Comparison of ENCODE assay signal across 26 mouse cellular contexts in genomic region chr15:90987714-90988250, GRCm38 (mm10).
"Had no signal": no experiment of that assay in that cellular context is flagged by ENCODE, and none has a peak within 500 bp of the region (broad histone marks: within the 10 kb centered on the region; RNA-seq: fewer than 3 reads in every experiment).

No protein-coding gene starts in this region.

- H3K9ac ChIP-seq: kidney, embryonic 15.5 days; limb, embryonic 12.5 days; limb, embryonic 15.5 days; liver, embryonic 14.5 days; liver, postnatal 0 days; lung, embryonic 14.5 days; midbrain, embryonic 13.5 days; neural tube, embryonic 13.5 days; stomach, embryonic 15.5 days had no signal

- ATAC-seq: liver, postnatal 0 days; lung, postnatal 0 days; midbrain, embryonic 13.5 days; midbrain, embryonic 16.5 days had no signal

- H3K36me3 ChIP-seq: kidney, embryonic 15.5 days; limb, embryonic 15.5 days; stomach, embryonic 15.5 days had no signal

- H3K27me3 ChIP-seq: kidney, embryonic 15.5 days; limb, embryonic 12.5 days; limb, embryonic 15.5 days; megakaryocyte, embryonic 14.5 days; midbrain, embryonic 13.5 days; neural tube, embryonic 13.5 days; stomach, embryonic 15.5 days had no signal

- H3K4me3 ChIP-seq: kidney, embryonic 15.5 days; limb, embryonic 12.5 days; limb, embryonic 15.5 days; megakaryocyte, embryonic 14.5 days; midbrain, embryonic 10.5 days; midbrain, embryonic 13.5 days; myocyte; neural tube, embryonic 13.5 days; stomach, embryonic 15.5 days had no signal

- H3K4me2 ChIP-seq: kidney, embryonic 15.5 days; limb, embryonic 12.5 days; limb, embryonic 15.5 days; liver, embryonic 11.5 days; lung, embryonic 14.5 days; midbrain, embryonic 13.5 days; neural tube, embryonic 13.5 days; stomach, embryonic 15.5 days had no signal

- DNase-seq: kidney, adult 11 months; kidney, adult 8-10 months; kidney, postnatal 10 days; kidney, postnatal 36 days; layer of hippocampus, adult 9-11 months; left cerebral cortex, postnatal 4 days; liver, postnatal 0 days; lung, embryonic 14.5 days; lung, postnatal 36 days; right cerebral cortex, postnatal 25 days; spleen, adult 18-20 months; thymus, adult 18-20 months; thymus, postnatal 36 days had no signal

- H3K9me3 ChIP-seq: kidney, embryonic 15.5 days; limb, embryonic 12.5 days; limb, embryonic 15.5 days; midbrain, embryonic 10.5 days; midbrain, embryonic 13.5 days; neural tube, embryonic 13.5 days; stomach, embryonic 15.5 days had no signal

- H3K27ac ChIP-seq: kidney, embryonic 15.5 days; limb, embryonic 12.5 days; limb, embryonic 15.5 days; liver, embryonic 14.5 days; midbrain, embryonic 10.5 days; midbrain, embryonic 13.5 days; neural tube, embryonic 13.5 days; stomach, embryonic 15.5 days had no signal

- H3K4me1 ChIP-seq: kidney, embryonic 15.5 days; megakaryocyte, embryonic 14.5 days; midbrain, embryonic 10.5 days; midbrain, embryonic 13.5 days; neural tube, embryonic 13.5 days; stomach, embryonic 15.5 days had no signal
